In genomic region chr16:91166866-91167265, GRCm38 (mm10) we compare ENCODE assay signal across 8 mouse cellular contexts. TPM values are rescaled to one million over a fixed set of nuclear protein-coding genes. Genes with fewer than 3 reads are reported as not detected.
DNase-seq lines count a peak whose midpoint lies in the region; ATAC-seq and TF ChIP-seq lines count a peak whose summit lies in the region.
"Had no signal": no experiment of that assay in that cellular context is flagged by ENCODE, and none has a peak within 500 bp of the region (broad histone marks: within the 10 kb centered on the region; RNA-seq: fewer than 3 reads in every experiment).

No protein-coding gene starts in this region.

- peaks cover 2% of the 10 kb centered on the region; the same call in 1 of the 2 replicates for H3K27me3 ChIP-seq in embryonic facial prominence, embryonic 11.5 days (ENCODE audit: control insufficient read depth, insufficient read depth, low read length)
- H3K27me3 ChIP-seq in midbrain, embryonic 12.5 days, result peaks cover 94% of the 10 kb centered on the region

- no peak overlapping the region for H3K4me2 ChIP-seq in embryonic facial prominence, embryonic 11.5 days (ENCODE audit: low read depth, low read length)
- H3K4me2 ChIP-seq in midbrain, embryonic 12.5 days (replicated peaks), result no peak overlapping the region

- H3K27ac ChIP-seq in bone marrow, adult 2 months (ENCODE audit: control insufficient read depth, insufficient read depth, low read depth, low read length, poor library complexity), result no peak overlapping the region
- no peak overlapping the region for H3K27ac ChIP-seq in embryonic facial prominence, embryonic 11.5 days (replicated peaks; ENCODE audit: low read depth, low read length)
- no peak overlapping the region for H3K27ac ChIP-seq in midbrain, embryonic 12.5 days (replicated peaks)
- H3K27ac ChIP-seq: macrophage had no signal

- H3K9ac ChIP-seq in embryonic facial prominence, embryonic 11.5 days (replicated peaks; ENCODE audit: low read length), result no peak overlapping the region
- no peak overlapping the region for H3K9ac ChIP-seq in midbrain, embryonic 12.5 days (replicated peaks)

- H3K36me3 ChIP-seq in embryonic facial prominence, embryonic 11.5 days (replicated peaks; ENCODE audit: control insufficient read depth, insufficient read depth, low read depth, low read length), result no peaks in the 10 kb centered on the region
- H3K36me3 ChIP-seq in midbrain, embryonic 12.5 days, result no peaks in the 10 kb centered on the region

- H3K4me1 ChIP-seq in bone marrow, adult 2 months (ENCODE audit: control insufficient read depth, insufficient read depth, low read length), result no peaks in the 10 kb centered on the region
- no peaks in the 10 kb centered on the region for H3K4me1 ChIP-seq in embryonic facial prominence, embryonic 11.5 days (ENCODE audit: control insufficient read depth, insufficient read depth, low read length)
- peaks cover 20% of the 10 kb centered on the region for H3K4me1 ChIP-seq in midbrain, embryonic 12.5 days

- no peaks in the 10 kb centered on the region for H3K9me3 ChIP-seq in embryonic facial prominence, embryonic 11.5 days (replicated peaks; ENCODE audit: control insufficient read depth, low read length)
- no peaks in the 10 kb centered on the region for H3K9me3 ChIP-seq in midbrain, embryonic 12.5 days

- no peak overlapping the region for H3K4me3 ChIP-seq in bone marrow, adult 2 months (replicated peaks; ENCODE audit: control insufficient read depth, low read depth, low read length)
- H3K4me3 ChIP-seq in embryonic facial prominence, embryonic 11.5 days (ENCODE audit: low read depth, low read length), result no peak overlapping the region
- no peak overlapping the region for H3K4me3 ChIP-seq in midbrain, embryonic 12.5 days

- peak; percentile 22 for DNase-seq in ovary, postnatal 14 days (ENCODE audit: low spot score)
- DNase-seq in ovary, postnatal 10 days (ENCODE audit: low spot score), result no peak
- peak; percentile 71 for DNase-seq in embryonic facial prominence, embryonic 11.5 days (ENCODE audit: low spot score)
- peak; percentile 40 to 47 for DNase-seq in kidney, postnatal 4 days
- DNase-seq in urinary bladder, adult 2 months (ENCODE audit: low spot score), result no peak

- no peak for ATAC-seq in embryonic facial prominence, embryonic 11.5 days (replicated peaks; ENCODE audit: insufficient number of reproducible peaks, low FRiP score, low TSS enrichment, low read depth)
- 0 out of 2 replicates have a peak, but pooled peaks have one; percentile 12 for ATAC-seq in midbrain, embryonic 12.5 days (ENCODE audit: low FRiP score, low read depth)

- no peak for TF ChIP-seq POLR2A in bone marrow, adult 2 months (IDR thresholded peaks at IDR 0.05; ENCODE audit: borderline replicate concordance, control insufficient read depth, low read depth, low read length)

- TF ChIP-seq CTCF in bone marrow, adult 2 months (IDR thresholded peaks at IDR 0.05; ENCODE audit: control insufficient read depth, insufficient read depth, low read length), result peak; percentile 49; the same call in 1 of the 2 replicates

RNA-seq across cellular contexts. Expression of gene Olig2, which starts 58.4 kb away (rescaled TPM):
- polyA plus RNA-seq in bone marrow, adult 2 months (2011; ENCODE audit: insufficient read depth, insufficient read length, low replicate concordance, missing spikeins), result not detected in 2 replicates
- polyA plus RNA-seq in embryonic facial prominence, embryonic 11.5 days (2014; fragmentation: Nextera tagmentation; extraction: Ambion mirVana), result 2.3 and 2.7 TPM in 2 replicates
- polyA plus RNA-seq in midbrain, embryonic 12.5 days (2016; fragmentation: Nextera tagmentation; extraction: Ambion mirVana), result 5.9 and 11.3 TPM in 2 replicates
- not detected in 2 replicates for polyA plus RNA-seq in urinary bladder, adult 2 months (2012; rRNA removed)
- polyA plus RNA-seq: macrophage had no signal

Comparison
In these comparisons a context has a peak if more than half of its experiments do, and no peak if none do; other contexts are left out.
1. DNase-seq: peak in ovary, postnatal 14 days (single experiment), embryonic facial prominence, embryonic 11.5 days (single experiment) and kidney, postnatal 4 days (2 of 2); none in ovary, postnatal 10 days (single experiment) and urinary bladder, adult 2 months (single experiment).